Mouse (Mus musculus): Measurements from ENCODE around the gene Gm20388.

DNA sequence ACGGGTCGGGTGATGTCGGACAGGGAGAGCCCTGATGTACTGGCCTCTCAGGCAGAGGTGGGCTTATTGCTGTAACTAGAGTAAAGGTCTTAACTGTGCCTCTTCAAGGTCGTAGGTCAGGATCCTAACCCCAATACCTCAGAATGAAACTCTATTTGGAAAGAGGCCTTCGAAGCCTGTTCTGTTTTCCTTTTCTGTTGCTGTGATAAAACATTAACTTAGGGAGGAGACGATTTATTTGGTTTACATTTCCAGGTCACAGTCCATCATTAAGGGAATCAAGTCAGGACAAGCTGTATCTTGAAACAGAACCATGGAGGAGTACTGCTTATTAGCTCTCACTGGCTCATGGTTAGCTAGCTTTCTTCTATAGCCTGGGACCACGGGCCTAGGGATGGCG is 4242.1 kb downstream of the Gm20388 start:
- TF ChIP-seq CTCF (IDR thresholded peaks at IDR 0.05; ENCODE audit: insufficient read depth, low read depth, low read length) (no peak), POLR2A (IDR thresholded peaks at IDR 0.05; ENCODE audit: insufficient read depth, low read depth, low read length) (no peak)

Data from olfactory bulb, adult 2 months (tissue).